Mouse (Mus musculus): ENCODE data around the gene Cdkal1. TPM values are rescaled to one million over a fixed set of nuclear protein-coding genes. Genes with fewer than 3 reads are reported as not detected.

Cdkal1 gene
- total RNA-seq, 2 experiments from 2014 or later: 27.0 to 48.2 TPM

DNA sequence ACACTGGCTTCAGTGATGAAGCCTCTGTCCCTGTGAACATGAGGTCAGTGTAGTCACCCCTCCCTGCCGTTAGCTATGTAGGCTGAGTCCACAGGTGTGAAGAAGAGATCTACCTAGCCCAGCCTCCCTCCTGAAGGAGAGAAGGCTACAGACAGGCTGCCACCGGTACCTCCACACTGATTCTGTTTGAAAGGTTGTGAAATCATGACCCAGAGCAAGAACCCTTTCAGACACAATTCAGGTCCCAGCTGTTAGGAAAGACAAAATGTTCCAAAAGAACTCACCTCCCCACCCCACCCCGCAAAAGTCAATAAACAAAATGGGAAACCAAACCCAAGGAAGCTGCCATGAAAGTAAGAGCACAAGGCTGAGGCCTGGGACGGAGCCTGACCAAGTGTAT is 217.2 kb downstream of the Cdkal1 start:
- no peak for ATAC-seq (replicated peaks; ENCODE audit: poor library complexity)

GRCm38 (mm10) chr13:29637788-29638187 is 217.7 kb downstream of the Cdkal1 start:
- peak; percentile 79 for ATAC-seq (replicated peaks; ENCODE audit: poor library complexity)

- no peak for ATAC-seq (replicated peaks; ENCODE audit: poor library complexity)
These were observed 219.9 kb downstream of the Cdkal1 start for GRCm38 (mm10) chr13:29635581-29635980.

- ATAC-seq (replicated peaks; ENCODE audit: poor library complexity): no peak
These were observed 224.1 kb downstream of the Cdkal1 start for GRCm38 (mm10) chr13:29631342-29631741.

- peak; percentile 80 for ATAC-seq (replicated peaks; ENCODE audit: poor library complexity)
These were observed 226.9 kb downstream of the Cdkal1 start for GRCm38 (mm10) chr13:29628607-29629006.

- ATAC-seq (replicated peaks; ENCODE audit: poor library complexity): no peak
These were observed 227.9 kb downstream of the Cdkal1 start for GRCm38 (mm10) chr13:29627438-29628124.

GRCm38 (mm10) chr13:29624929-29625328 is 230.5 kb downstream of the Cdkal1 start:
- ATAC-seq (replicated peaks; ENCODE audit: poor library complexity): peak; percentile 54

DNA sequence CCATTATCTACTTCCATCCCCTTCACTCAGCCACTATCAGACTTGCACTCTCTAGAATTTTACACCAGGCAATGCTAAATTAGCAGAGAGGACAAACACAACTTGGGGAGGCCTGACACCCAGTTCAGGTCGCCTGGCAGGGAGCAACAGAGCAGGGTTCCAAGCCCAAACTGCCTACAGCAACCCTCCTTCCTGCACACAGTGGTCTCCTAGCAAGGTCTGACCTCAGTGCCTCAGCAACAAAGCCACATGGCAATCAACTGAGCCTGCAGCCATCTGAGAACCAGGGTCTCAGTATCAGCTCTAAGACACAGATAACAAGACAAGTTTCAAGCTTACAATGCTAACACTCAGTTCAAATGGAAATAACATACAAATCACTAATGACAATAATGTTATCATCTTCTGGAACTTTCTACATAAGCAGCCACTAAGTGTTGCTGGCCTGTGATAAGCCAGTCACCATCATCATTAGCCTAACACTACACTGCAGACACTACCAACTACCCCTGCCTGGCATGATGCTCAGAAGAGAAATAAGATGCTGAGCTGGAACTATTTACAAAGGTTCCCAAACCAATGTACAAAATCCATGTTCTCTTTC is 231.7 kb downstream of the Cdkal1 start:
- peak; percentile 56 for ATAC-seq (replicated peaks; ENCODE audit: poor library complexity)

GRCm38 (mm10) chr13:29621881-29622280 is 233.6 kb downstream of the Cdkal1 start:
- no peak for ATAC-seq (replicated peaks; ENCODE audit: poor library complexity)

GRCm38 (mm10) chr13:29621363-29621762 is 234.1 kb downstream of the Cdkal1 start:
- no peak for ATAC-seq (replicated peaks; ENCODE audit: poor library complexity)

- ATAC-seq (replicated peaks; ENCODE audit: poor library complexity): no peak
These were observed 234.6 kb downstream of the Cdkal1 start for GRCm38 (mm10) chr13:29620826-29621225.

GRCm38 (mm10) chr13:29616654-29617171 is 238.8 kb downstream of the Cdkal1 start:
- ATAC-seq (replicated peaks; ENCODE audit: poor library complexity): peak; percentile 37; the same call in 1 of the 2 replicates

DNA sequence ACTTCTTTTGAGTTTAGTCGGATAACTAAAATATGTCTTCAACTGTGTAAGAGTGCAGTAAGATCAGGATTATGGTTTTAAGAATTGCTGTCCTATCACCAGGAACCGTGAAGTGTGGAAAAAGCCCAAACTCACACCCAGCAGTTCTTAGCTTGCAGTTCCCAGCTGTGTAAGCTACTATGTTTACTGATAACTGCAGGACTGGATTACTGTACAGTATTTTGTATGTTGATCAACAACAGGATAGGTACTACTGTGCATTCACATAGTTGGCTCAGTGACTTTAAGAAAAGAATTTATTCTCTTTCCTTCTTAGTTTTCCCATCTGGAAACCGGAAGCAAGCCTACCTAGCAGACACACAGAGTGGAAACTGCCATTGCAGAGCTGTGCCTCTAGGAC is 239.5 kb downstream of the Cdkal1 start:
- no peak for ATAC-seq (replicated peaks; ENCODE audit: poor library complexity)

DNA sequence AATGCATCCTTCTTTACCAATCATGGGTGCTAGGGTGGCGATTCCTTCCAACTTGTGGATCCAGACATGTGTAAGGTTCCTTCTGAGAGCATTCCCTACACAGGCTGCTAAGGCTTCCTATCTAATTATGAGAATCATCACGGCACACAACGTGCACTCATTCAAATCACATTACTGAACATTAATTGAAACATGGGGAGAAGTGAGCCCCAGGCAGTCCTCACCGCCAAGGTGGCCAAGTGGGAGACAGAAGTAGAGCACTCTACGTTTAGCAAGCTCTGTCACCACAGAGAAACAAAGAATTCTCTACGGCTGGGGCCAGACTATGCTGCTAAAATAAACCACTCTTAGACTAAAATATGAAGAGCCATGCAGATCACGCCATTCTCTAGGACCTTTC is 240.4 kb downstream of the Cdkal1 start:
- no peak for ATAC-seq (replicated peaks; ENCODE audit: poor library complexity)

DNA sequence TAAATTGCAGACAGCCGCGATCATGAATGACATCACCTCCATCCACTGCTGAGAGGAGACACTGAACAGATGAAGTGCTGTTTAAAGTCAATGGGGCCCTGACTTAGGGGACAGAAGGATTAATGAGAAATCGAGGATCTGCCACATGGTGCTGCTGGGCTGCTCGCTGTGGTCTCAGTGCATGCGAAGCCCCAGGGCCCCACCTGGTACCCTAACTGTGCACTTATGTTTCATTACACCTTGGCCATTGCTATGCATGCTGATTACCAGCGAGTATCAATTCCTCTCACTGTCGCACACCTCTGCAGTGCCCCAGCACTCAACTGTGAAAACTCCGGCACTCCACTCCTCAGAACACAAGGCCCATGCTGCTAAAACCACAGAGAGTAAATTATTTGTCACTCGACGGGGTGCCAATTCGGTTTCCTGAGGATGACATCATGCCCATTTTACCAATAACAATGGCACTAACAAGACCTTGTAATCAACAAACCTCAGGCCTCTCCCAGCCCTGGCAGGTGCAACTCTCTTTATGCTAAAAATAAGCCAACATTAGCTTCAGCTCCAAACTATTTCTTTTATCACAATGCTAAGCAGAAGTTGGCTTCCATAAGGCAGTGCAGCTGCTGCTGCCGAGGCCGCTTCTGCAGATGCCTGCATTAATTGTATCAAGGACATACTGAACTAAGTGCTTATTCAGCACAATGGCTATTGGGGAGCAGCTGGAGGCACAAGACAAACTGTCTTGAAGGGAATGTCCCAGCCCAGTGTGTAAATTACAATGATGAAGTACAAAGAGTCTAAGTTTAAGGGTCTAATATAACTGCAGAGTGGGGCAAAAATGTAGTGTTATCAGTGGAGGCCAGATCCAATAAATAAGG is 245.2 kb downstream of the Cdkal1 start:
- ATAC-seq (replicated peaks; ENCODE audit: poor library complexity): 0 out of 2 replicates have a peak, but pooled peaks have one; percentile 31

GRCm38 (mm10) chr13:29609441-29609840 is 246.0 kb downstream of the Cdkal1 start:
- no peak for ATAC-seq (replicated peaks; ENCODE audit: poor library complexity)

DNA sequence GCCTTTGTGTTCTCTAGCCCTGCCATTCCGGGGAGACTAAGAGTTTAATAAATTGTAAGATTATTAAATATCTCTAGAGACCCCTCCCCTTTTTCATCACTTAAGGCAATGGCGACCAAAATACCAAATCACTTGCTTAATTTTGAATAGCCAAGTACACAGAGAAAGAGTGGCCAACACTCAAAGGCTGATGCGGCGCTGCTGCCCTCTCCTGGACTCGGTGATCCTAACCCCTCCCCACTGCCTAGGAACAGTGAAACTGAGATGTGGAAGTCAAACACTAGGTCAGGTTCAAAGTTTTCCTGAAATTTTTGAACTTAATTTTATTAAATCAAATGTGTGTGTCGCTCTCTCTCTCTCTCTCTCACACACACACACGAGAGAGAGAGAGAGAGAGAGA is 251.2 kb downstream of the Cdkal1 start:
- ATAC-seq (replicated peaks; ENCODE audit: poor library complexity): peak; percentile 93

- ATAC-seq (replicated peaks; ENCODE audit: poor library complexity): no peak
These were observed 251.9 kb downstream of the Cdkal1 start for GRCm38 (mm10) chr13:29603597-29603996.

DNA sequence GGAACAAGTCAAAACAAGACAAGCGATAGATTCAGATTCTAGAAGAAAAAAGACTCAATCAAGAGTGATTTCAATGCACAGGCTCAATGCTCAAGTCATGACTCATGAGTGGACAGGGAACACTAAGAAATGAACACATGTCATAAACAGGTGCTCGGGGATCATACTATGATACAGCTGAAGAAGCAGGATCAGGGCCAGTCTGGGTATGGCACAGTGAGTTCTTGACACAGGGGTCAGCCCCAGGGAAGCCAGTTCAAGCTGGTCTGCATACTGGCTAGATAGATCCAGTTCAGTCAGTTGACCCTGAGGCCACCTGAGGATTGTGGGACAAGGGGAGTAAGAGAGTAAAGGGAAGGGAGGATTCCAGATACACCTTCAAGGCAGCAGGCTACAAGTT is 254.4 kb downstream of the Cdkal1 start:
- no peak for ATAC-seq (replicated peaks; ENCODE audit: poor library complexity)

GRCm38 (mm10) chr13:29599646-29600045 is 255.8 kb downstream of the Cdkal1 start:
- no peak for ATAC-seq (replicated peaks; ENCODE audit: poor library complexity)

DNA sequence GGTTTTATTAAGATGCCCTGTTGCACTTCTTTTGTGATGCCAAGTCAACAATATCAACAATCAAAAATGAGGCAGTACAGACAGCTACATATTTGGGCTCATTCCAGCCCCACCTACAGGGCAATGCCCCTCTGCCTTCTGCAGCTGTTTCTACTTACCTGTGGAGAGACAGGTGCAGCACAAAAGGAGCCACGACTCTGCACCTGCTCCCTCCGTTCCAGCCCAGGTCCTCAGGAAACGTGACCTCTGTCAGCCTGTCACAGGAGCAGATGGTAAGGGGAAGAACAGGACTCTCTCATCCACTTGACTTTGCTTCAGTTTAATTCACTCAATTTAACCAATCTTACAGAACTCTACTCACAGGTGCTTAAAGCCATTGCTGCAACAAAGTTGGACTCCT is 258.7 kb downstream of the Cdkal1 start:
- ATAC-seq (replicated peaks; ENCODE audit: poor library complexity): no peak

All from megakaryocyte progenitor cell, adult 5-6 weeks (primary cell).